Mouse (Mus musculus): ENCODE measurements around the gene Slc30a10.

Slc30a10 gene

DNA sequence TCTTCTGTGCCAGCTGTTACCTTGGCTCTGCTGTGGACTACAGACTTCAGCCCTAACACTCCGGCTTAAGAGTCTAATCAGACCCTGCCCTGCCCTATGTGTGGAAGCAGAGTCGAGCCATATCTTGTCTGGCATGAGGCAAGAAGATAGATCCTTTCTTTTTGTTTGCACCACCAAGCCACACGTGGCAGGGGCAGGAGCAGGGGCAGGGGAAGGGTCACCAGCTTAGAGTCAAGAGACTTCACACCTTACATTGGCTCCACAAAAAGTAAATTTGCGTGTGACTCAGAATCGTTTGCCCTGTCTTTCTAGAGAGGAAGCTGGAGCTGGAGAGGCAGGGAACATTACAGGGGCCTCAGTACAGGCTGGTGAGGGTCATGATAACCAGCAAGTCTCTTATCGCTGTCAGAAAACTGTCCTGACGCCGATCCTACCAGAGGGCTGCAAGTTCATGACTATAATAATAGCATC lies 14.9 kb downstream of the Slc30a10 start:
- DNase-seq = no peak

DNA sequence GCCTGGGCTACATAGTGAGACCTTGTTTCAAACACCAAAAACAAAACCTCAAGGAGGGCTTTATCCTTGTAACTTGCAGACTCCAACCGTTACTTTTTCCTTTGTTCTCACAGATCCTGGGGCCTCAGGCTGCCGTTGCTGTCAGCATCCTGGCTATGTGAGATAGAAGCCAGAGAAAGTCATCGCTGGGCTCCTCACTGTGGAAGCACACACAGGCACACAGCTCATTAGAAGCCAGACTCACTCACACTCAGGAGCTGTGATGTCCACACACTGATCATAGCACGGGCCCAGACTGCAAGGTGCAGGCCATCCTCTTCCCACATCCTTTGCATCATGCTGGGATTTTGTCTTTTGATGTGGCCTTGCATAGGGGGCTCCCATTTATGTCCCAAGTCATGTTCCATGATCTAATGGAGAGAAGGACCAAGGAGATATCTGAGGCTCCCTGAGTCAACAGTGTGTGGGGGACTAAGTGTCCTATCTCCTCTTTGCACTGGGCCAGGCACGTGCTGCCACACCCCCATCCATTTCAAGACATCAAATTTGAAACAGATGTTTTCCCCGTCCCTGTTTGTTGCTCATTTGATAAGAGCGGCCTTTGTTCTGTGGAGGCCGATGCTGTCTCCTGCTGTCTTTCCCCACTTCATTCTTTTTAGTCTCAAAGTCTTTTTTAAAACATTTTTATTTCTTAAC lies 17.5 kb downstream of the Slc30a10 start:
- DNase-seq = no peak

DNA sequence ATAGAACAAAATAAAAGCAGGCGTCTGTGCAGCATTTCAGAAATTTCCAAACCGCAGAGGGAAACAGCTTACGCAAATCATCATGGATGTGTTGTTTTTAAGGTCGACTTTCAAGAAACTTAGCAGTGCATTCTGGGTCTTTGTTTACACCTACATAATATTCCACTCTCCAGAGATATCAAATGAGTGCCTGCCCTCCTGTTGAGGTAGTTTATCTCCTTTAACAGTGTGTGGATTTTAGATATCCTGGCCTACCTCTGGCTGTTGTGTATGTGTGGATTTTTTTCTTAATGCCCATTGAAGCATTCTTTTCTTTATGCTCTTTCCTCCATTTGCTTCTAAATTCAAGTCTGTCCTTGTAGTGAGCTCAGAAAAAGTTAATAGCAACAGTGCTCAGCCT lies 18.1 kb downstream of the Slc30a10 start:
- DNase-seq = no peak

DNA sequence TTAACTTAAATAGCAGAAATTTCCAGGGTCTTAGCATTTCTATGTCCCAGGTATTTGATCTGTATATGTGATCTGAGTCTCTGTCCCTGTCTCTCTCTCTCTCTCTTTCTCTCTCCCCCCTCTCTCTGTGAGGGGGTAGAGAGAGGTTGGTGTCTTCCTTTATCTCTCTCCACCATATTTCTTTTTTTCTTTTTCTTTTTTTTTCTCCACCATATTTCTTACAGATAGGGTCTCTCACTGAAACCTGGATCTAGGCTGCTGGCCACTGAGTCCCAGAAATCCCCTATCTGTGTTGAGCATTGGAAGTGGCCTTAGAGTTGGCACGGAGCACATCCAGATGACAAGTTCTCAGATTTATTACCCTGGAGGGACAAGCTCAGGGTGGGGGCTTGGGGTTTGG lies 18.8 kb downstream of the Slc30a10 start:
- DNase-seq = no peak

DNA sequence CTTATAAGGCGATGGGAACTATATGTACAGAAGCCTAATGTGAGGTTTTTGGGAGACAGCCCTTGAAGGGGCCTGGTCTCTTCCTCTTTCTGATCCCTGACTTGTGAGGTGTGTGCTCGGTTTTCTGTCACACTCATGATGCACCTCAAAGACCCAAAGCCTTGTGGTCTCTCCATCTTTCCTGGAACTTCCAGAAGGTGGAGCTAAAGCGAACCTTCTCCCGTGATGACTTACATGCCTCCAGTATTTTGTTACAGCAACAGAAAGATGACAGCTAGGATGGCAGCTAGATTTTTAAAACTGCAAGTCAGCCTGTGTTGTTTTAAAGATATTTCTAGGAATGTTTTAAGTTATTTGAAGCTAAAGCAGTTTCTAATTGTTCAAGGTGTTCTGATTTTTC lies 25.2 kb downstream of the Slc30a10 start:
- DNase-seq = no peak

DNA sequence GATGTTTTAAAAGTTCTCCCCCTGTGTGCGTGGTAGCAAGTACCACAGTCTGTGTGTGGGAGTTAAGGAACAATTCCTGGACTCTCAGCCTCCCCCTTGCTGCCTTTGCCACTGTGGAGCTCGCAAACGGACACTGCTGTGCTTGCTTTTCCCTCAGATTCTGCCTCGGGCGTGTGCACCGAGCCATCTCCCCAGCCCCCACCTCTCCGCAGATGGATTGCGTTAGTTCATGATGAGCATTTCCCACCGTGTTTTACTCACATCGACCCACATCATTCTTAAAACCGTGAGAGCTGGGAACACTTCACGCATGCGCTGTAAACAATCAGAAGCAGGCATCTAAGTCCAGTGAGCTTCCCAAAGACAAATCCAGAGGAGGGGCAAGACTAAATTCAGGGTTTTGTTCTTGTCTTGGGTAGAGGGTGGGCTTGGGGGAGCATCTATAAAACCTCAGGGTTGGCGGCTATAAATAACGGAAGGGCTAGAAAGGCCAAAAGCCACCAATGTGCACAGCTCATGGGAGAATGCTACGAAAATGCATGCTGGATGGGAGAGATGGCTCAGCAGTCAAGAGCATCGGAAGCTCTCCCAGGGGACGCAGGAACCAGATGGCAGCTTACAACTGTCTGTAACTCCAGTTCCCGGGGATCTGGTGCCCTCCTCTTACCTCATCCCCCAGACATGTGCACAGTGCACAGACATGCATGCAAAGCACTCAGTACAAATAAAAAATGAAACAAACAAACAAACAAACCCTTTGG lies 27.5 kb downstream of the Slc30a10 start:
- no peak for DNase-seq

DNA sequence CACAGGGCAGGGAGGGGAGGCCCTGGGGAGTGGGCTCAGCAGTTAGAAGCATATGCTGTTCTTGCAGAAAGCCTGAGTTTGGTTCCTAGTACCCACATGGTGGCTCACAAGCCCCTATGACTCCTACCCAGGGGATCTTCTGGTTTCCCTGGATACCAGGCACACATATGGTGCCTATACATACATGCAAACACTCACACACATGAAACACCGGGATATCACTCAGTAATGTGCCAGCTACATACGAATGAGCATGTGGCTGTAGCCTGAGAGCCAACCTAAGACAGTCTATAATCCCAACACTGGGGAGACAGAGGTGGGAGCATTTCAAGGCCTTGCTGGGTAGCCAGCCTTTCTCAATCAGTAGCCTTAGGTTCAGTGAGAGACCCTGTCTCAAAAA lies 28.1 kb downstream of the Slc30a10 start:
- no peak for DNase-seq

DNA sequence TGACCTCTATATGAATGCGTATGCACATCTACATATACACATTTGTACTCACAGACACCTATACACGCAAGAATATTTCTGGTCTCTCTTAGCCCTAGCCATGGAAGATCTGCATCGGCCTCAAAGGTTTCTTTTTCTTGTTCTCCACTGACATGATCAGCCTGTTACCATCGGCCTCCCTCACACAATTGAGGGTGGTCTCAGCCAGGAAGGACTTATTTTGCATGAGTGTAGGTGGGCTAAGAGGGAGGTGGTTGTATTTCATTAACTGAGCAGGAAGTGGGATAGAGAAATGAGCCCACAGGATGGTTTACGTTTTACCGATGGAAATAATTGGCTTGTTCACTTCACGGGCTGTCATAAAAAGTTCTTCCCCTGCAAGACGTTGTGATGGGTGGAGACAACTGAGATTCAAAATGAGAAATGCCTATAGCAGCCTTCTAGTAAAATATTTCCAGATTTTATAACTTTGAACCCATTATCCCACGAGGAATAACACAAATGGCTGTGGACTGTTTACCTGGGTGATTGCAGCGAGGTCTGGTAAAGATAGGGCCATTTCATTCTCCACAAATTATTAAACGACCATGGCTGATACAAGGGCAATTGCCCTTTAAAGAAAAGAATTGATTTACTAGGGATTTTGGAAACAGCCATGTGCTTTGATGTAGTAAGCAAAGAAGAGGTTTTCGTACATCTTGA lies 28.9 kb downstream of the Slc30a10 start:
- no peak for DNase-seq

DNA sequence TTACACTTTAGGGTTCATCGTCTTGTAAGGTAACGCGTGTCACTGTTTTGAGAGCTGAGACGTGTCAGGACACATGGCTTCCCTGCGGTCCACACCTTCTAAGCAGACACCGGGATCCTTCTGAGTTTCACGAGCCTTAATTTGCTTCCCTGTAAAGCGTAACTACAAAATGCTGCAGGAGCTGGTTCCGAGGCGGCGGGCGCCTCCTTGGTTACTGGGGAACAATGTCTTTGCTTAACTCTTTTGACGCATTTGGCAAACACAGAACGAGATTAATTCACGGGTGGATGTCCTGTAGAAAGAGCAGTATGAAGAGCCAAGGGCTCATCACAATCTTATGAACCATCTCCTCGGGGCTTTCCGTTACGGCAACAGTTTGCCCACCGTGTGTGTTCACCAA lies 29.6 kb downstream of the Slc30a10 start:
- no peak for DNase-seq

DNA sequence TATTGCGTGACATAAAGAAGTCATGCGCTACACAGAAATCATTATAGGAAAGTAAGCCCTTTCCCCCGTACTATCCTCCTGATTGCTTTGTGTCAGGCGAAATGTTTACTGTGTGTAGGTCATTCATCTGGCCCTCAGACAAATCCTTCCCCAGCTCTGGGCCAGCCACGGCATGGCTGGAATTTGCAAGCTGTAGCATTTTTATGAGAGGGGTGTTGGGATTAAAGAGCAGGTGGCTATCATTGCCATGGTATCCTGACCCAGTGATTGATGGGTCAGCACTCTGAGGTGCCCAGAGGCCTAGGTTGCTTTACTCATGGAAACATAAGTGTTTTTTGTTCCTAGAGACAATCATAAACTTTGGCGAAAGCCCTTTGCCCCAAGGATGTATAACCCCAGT lies 35.2 kb downstream of the Slc30a10 start:
- no peak for DNase-seq

DNA sequence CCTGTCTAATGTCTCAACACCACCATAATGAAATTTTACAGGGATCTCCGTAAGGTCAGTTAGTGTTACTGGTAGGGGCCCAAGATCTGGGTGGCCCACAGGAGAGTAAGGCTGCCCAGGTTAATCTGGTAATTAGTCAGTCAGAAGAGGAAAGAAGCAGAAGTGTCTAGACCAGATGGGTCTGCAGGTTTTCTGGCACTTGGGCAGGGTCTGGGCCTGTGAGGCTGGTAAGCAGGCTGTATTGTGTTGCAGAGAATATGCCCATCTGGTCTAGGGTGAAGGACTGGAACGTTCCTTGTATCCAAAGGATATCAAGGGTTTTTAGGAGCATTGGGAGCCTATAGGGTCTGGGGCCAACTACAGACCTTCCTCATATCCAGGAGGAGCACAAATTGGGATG lies 36.0 kb downstream of the Slc30a10 start:
- DNase-seq = no peak

DNA sequence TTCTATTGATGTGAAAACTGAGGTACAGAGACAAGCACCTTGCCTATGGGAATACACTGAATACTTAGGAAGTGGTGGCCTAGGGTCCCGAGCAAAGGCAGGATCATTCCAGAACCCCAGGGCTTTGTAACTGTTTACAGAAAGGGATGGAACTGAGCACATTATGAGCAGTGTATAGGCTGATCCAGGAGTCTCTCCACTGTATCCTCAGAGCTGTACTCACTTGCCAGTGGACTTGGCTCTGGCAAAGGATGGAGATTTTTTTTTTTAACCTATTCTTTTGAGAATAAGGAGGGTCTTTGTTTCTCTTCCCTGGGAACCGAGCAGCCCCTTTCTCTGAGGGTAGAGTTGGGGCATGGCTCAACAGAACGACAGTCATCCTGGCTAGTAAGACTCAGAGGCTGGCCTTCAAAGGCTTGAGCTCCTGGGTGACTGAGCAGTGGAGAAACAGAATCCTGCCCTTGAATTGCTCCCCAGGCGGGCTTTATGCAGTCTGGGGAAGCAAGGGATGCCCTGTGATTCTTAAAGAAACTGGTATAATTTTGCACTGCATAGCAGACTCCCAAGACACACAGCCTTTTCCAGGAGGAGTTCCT lies 38.9 kb downstream of the Slc30a10 start:
- no peak for DNase-seq

DNA sequence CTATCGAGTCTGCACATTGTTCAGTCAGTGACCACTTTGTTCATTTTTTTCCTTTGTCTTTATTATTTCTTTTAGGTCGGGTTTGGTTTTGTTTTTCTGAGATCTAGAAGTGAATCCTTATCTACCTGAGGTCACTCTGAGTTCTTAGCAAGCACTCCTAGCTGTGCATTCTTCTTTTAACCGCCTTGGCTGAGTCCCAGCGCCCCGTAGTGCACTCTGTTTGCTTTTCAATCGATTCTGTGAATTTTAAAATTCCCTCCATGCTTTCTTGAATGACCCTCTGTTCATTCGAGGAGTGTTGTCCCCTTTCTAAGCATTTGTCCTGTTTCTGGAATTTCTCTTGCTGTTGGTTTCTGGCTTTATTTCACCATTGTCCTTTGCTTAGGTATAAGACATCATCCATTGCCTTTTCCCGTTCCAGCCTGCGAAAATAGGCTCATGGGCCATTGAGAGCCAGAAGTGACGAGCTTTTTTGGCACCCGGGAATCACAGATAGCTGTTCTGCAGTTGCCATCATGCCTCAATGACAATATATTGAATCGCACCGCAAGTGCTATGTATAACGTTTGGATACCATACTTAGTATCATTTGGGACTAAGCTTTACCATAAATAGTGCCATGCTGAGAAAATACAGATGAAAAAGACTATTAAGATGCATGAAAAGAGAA lies 42.3 kb downstream of the Slc30a10 start:
- no peak for DNase-seq

DNA sequence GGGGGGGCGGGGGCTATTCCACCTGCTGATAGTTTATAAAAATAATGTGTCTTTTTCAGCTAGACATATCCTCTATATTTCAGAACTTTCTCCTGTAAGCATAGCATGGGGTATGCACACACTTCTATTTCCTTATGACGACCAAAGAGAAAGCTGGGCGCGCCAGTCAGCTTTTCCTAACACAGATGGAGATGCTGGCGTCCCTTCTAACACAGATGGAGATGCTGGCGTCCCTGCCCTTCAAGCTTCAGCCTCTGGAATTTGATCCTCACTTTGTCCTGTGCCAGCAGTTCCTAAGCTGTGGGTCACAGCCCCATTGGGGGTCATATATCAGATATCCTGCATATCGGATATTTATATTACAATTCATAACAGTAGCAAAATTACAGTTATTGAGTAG lies 46.0 kb downstream of the Slc30a10 start:
- DNase-seq = no peak

DNA sequence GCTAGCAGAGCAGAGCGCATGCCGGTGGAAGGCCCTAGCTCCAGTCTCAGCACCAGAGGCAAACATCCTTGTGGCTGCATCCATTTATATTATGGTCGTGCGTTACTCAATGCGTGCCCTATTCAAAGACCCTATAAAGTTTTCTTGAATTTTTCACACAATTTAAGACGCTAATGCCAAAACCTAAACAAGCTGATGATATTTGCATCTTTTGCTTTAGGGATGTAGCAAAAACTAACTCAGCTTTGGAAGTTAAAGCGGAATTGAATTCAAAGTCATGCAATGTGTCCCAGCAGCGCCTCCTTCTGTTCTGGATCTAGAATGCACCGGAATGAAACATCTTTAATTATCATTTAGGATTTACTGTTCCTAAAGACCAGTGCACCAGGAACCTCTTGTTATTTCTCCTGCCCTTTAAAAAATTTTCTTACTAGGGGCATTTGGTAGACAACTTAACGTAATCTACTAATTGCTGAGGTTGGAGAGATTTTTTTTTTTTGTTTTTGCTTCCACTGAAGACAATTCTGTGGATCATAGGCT lies 47.2 kb downstream of the Slc30a10 start:
- no peak for DNase-seq

DNA sequence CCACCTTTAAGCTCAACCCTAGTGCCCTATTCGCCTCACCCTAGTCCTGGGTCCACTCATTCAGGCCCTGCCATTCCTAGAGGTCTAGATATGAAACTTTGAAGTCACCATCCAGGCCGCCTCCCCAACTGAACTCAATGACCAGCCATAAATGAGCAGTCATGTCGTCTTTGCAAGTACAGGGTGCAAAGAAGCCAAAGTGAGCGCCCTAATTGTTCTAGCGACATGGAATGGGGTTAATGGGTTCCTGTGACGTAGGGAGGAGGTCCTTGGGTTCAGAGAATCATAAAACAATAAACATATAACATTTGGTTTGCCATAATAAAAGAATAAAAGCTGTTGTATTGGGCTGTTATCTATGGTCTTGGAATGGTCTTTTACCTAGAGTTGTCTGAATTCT lies 47.9 kb downstream of the Slc30a10 start:
- no peak for DNase-seq

DNA sequence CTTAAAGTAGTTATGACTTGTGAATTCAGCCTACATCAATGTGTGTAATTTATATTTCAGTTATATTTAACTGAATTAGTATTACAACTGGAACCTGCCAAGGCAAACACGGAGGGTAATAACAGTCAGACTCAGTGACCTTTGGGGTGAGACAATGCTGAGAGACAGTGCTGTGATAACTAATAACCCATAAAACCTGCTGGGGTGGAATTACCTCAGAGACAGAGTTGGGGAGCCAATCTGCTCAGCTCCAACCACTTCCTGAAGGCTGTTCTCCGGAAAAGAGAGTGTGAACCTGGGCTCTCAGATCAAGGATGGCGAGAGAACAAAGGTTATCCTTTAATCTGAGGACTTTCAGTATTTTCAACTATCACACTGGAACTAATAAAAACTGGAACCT lies 54.4 kb downstream of the Slc30a10 start:
- no peak for DNase-seq

DNA sequence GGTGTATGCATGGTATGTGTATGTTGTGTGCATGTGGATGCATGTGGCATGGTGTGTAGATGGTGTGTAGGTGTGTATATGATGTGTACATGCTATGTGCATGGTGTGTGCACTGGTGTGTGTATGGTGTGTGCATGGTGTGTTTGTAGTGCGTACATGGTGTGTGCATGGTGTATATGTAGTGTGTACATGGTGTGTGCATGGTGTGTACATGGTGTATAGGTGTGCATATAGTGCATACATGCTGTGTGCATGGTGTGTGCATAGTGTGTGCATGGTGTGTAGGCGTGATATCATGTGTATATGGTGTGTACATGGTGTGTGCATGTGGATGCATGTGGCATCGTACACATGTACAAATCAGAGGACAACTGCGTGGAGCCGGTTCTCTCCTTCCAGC lies 56.7 kb downstream of the Slc30a10 start:
- DNase-seq = no peak

DNA sequence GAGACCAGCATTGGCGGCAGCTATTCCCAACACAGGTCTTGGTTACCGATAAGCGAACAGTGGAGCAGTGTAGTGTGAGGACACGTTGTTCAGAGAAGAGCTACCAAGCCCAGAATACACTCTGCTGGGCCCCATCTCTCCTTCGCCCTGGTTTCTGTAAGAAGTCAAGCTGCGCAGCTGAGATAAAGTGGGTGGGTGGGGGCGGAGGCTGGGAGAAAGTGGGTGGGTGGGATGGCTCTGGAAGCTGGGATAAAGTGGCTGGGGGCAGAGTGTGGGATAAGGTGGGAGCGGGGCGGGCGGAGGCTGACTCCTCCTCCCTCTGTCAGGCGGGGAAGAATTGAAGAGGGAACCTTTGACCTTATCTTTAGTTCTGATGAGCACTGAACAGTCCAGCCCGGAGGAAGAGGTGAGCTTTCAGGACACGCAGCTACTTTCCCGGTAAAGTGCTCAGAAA lies 60.9 kb downstream of the Slc30a10 start:
- no peak for DNase-seq

DNA sequence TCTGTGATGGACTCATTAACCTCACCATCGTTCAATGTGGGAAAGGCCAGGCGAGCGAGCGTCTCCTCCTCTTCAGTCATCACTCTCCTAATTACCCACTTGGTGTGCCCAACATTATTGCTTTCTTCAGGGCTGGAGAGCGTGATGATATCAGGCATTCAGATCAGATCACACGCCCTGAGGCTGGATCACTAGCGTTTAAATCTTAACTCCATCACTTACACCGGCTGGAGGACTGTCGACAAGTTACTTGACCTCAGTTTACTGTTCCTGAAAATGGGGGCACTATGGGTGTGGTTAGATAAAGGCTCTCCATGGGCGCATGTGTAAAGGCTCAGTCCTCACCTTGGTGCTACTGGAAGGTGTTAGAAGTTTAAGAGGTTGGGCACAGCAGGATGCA lies 61.4 kb downstream of the Slc30a10 start:
- no peak for DNase-seq

DNA sequence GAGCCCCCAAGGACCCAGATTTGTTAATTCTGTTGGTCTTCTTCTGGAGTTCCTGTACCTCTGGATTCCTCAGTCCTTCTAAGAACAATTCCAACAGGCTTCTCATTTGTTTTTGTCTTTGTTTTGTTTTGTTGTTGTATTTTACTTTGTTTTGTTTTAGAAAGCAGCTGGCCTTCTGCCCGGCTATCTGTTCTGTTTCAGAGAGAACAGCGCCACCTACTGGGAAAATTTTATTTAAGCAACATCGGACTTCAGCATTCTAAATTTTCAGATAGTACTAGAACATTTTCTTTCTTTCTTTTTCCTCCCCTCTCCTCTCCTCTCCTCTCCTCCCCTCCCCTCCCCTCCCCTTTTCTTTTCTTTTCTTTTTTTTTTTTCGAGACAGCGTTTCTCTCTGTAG lies 62.9 kb downstream of the Slc30a10 start:
- no peak for DNase-seq
